Mouse (Mus musculus): ENCODE data around the gene Rnaseh2b.

The Rnaseh2b gene

GRCm38 (mm10) chr14:62322581-62323344 lies 30.4 kb downstream of the Rnaseh2b start:
- peak; percentile 27 for DNase-seq

- DNase-seq = no peak
Measured at GRCm38 (mm10) chr14:62323457-62323856, 31.1 kb downstream of the Rnaseh2b start.

- no peak for DNase-seq
Measured at GRCm38 (mm10) chr14:62324943-62325342, 32.6 kb downstream of the Rnaseh2b start.

GRCm38 (mm10) chr14:62326026-62326425 lies 33.6 kb downstream of the Rnaseh2b start:
- DNase-seq = no peak

- no peak for DNase-seq
Measured at GRCm38 (mm10) chr14:62327171-62327570, 34.8 kb downstream of the Rnaseh2b start.

GRCm38 (mm10) chr14:62328606-62329005 lies 36.2 kb downstream of the Rnaseh2b start:
- no peak for DNase-seq

GRCm38 (mm10) chr14:62329631-62330030 lies 37.2 kb downstream of the Rnaseh2b start:
- DNase-seq = no peak

GRCm38 (mm10) chr14:62331457-62331856 lies 39.1 kb downstream of the Rnaseh2b start:
- DNase-seq = no peak

- peak; percentile 91 for DNase-seq
Measured at GRCm38 (mm10) chr14:62331866-62332619, 39.7 kb downstream of the Rnaseh2b start.

- no peak for DNase-seq
Measured at GRCm38 (mm10) chr14:62333909-62334687, 41.7 kb downstream of the Rnaseh2b start.

GRCm38 (mm10) chr14:62339196-62339595 lies 46.8 kb downstream of the Rnaseh2b start:
- DNase-seq = no peak

GRCm38 (mm10) chr14:62341887-62342642 lies 49.7 kb downstream of the Rnaseh2b start:
- peak; percentile 32 for DNase-seq

- peak; percentile 42 for DNase-seq
Measured at GRCm38 (mm10) chr14:62342643-62343144, 50.3 kb downstream of the Rnaseh2b start.

GRCm38 (mm10) chr14:62346570-62346969 lies 54.2 kb downstream of the Rnaseh2b start:
- no peak for DNase-seq

- DNase-seq = no peak
Measured at GRCm38 (mm10) chr14:62347103-62347502, 54.7 kb downstream of the Rnaseh2b start.

- DNase-seq = no peak
Measured at GRCm38 (mm10) chr14:62349786-62350185, 57.4 kb downstream of the Rnaseh2b start.

GRCm38 (mm10) chr14:62350186-62350585 lies 57.8 kb downstream of the Rnaseh2b start:
- DNase-seq = no peak

GRCm38 (mm10) chr14:62350890-62351289 lies 58.5 kb downstream of the Rnaseh2b start:
- no peak for DNase-seq

- no peak for DNase-seq
Measured at GRCm38 (mm10) chr14:62353372-62353771, 61.0 kb downstream of the Rnaseh2b start.

- DNase-seq = no peak
Measured at GRCm38 (mm10) chr14:62353793-62354192, 61.4 kb downstream of the Rnaseh2b start.

GRCm38 (mm10) chr14:62355201-62355600 lies 62.8 kb downstream of the Rnaseh2b start:
- DNase-seq = no peak

GRCm38 (mm10) chr14:62361263-62361980 lies 69.0 kb downstream of the Rnaseh2b start:
- DNase-seq = no peak
